9 mouse cellular contexts compared by ENCODE assay signal in the genomic region with DNA sequence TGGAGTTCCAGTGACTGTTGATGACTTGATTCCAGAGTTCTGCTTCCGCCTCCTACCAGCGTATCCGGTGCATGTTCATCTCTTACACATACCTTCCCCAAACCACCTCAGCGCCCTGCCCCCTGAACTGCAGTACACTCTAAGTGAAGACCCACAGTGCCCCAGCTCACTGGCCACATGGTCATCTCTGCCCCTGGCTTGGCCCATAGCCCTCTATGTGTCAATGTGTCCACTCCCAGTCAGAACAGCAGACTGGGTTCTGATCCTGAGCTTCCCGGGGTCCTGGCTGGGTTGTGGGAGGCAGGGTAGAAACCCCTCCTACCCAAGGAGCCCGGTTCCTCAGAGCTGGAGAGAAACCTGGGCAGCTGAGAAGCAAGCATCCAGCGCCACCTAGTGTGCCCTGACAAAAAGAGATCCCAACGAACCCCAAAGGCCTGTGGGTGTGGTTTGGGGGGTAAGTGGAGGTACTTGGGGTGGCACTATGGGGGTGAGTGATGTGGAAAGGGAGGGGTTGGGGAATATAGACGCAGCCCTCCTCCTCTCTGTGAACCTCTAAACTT. TPM values are rescaled to one million over a fixed set of nuclear protein-coding genes. Genes with fewer than 3 reads are reported as not detected.
A peak's percentile ranks its signal among the peaks of the same experiment; 100 is the strongest.
DNase-seq lines count a peak whose midpoint lies in the region; ATAC-seq and TF ChIP-seq lines count a peak whose summit lies in the region.
"Had no signal": no experiment of that assay in that cellular context is flagged by ENCODE, and none has a peak within 500 bp of the region (broad histone marks: within the 10 kb centered on the region; RNA-seq: fewer than 3 reads in every experiment).

No protein-coding gene starts in this region.

- peak; percentile 67 for DNase-seq in cerebellum, adult 11 months
- no peak for DNase-seq in cerebellum, postnatal 4 days (ENCODE audit: low spot score in 2 of 2)
- peak; percentile 86 for DNase-seq in midbrain, embryonic 11.5 days (ENCODE audit: low spot score, missing footprints)
- peak; percentile 48 for DNase-seq in c-Kit-positive CD71-positive TER-119-negative erythroid progenitor cells, embryonic 14.5 days (ENCODE audit: low read depth)
- DNase-seq in liver, embryonic 13.5 days: peak; percentile 24

- H3K9me3 ChIP-seq in midbrain, embryonic 11.5 days (ENCODE audit: control insufficient read depth, low read length): no peaks in the 10 kb centered on the region
- H3K9me3 ChIP-seq in midbrain, embryonic 16.5 days (replicated peaks; ENCODE audit: control insufficient read depth, low read length, poor library complexity, severe bottlenecking): no peaks in the 10 kb centered on the region
- no peaks in the 10 kb centered on the region for H3K9me3 ChIP-seq in heart, embryonic 16.5 days (replicated peaks; ENCODE audit: control insufficient read depth, low read length)
- H3K9me3 ChIP-seq in liver, embryonic 13.5 days (replicated peaks): no peaks in the 10 kb centered on the region
- H3K9me3 ChIP-seq: heart, embryonic 15.5 days had no signal

- TF ChIP-seq POLR2A in small intestine, adult 2 months (IDR thresholded peaks at IDR 0.05; ENCODE audit: low read depth, low read length): no peak

- no peaks in the 10 kb centered on the region for H3K36me3 ChIP-seq in midbrain, embryonic 11.5 days (ENCODE audit: control insufficient read depth, insufficient read depth, low read length)
- H3K36me3 ChIP-seq in midbrain, embryonic 16.5 days (ENCODE audit: control insufficient read depth, insufficient read depth, low read length): no peaks in the 10 kb centered on the region
- no peaks in the 10 kb centered on the region for H3K36me3 ChIP-seq in heart, embryonic 16.5 days (ENCODE audit: control insufficient read depth, insufficient read depth)
- no peaks in the 10 kb centered on the region for H3K36me3 ChIP-seq in liver, embryonic 13.5 days
- H3K36me3 ChIP-seq in small intestine, adult 2 months (ENCODE audit: control insufficient read depth, insufficient read depth, low read length): no peaks in the 10 kb centered on the region
- H3K36me3 ChIP-seq: heart, embryonic 15.5 days had no signal

- TF ChIP-seq CTCF in small intestine, adult 2 months (IDR thresholded peaks at IDR 0.05; ENCODE audit: extremely low read depth, insufficient read length, insufficient replicate concordance, low read depth, low read length): peak; percentile 67; the same call in 1 of the 2 replicates

- H3K4me1 ChIP-seq in midbrain, embryonic 11.5 days (ENCODE audit: control insufficient read depth, insufficient read depth, low read length): no peaks in the 10 kb centered on the region
- H3K4me1 ChIP-seq in midbrain, embryonic 16.5 days (ENCODE audit: control insufficient read depth, insufficient read depth, low read length): peaks cover 2% of the 10 kb centered on the region; the same call in 1 of the 2 replicates
- peaks cover 62% of the 10 kb centered on the region for H3K4me1 ChIP-seq in heart, embryonic 16.5 days (ENCODE audit: control insufficient read depth, insufficient read depth, low read length)
- H3K4me1 ChIP-seq in liver, embryonic 13.5 days (replicated peaks): peaks cover 36% of the 10 kb centered on the region
- H3K4me1 ChIP-seq in small intestine, adult 2 months (ENCODE audit: control insufficient read depth, insufficient read depth, insufficient read length, low read length): peaks cover 32% of the 10 kb centered on the region

- no peak overlapping the region for H3K9ac ChIP-seq in midbrain, embryonic 11.5 days (ENCODE audit: low read length)
- no peak overlapping the region for H3K9ac ChIP-seq in midbrain, embryonic 16.5 days (ENCODE audit: low read depth, low read length)
- H3K9ac ChIP-seq in heart, embryonic 16.5 days (ENCODE audit: low read length): peak overlapping the region; percentile 8; the same call in 1 of the 2 replicates
- no peak overlapping the region for H3K9ac ChIP-seq in liver, embryonic 13.5 days
- H3K9ac ChIP-seq: heart, embryonic 15.5 days had no signal

- no peak overlapping the region for H3K4me3 ChIP-seq in midbrain, embryonic 11.5 days (ENCODE audit: low read depth, low read length)
- no peak overlapping the region for H3K4me3 ChIP-seq in midbrain, embryonic 16.5 days (ENCODE audit: low read depth, low read length)
- no peak overlapping the region for H3K4me3 ChIP-seq in heart, embryonic 16.5 days (ENCODE audit: low read length)
- no peak overlapping the region for H3K4me3 ChIP-seq in liver, embryonic 13.5 days (replicated peaks)
- H3K4me3 ChIP-seq in small intestine, adult 2 months (ENCODE audit: low read depth, low read length): no peak overlapping the region
- H3K4me3 ChIP-seq: heart, embryonic 15.5 days had no signal

- no peak for ATAC-seq in midbrain, embryonic 11.5 days (ENCODE audit: low FRiP score)
- ATAC-seq in midbrain, embryonic 16.5 days: no peak
- ATAC-seq in heart, embryonic 16.5 days (replicated peaks; ENCODE audit: extremely low read depth, insufficient read depth, low FRiP score): no peak
- ATAC-seq in liver, embryonic 13.5 days (ENCODE audit: low read depth): no peak

- whole genome bisulfite sequencing in midbrain, embryonic 11.5 days: 23% methylated on average over 9 of the region's 9 CpGs
- WGBS in midbrain, embryonic 16.5 days: 24% methylated on average over 9 of the region's 9 CpGs
- 26% methylated on average over 9 of the region's 9 CpGs for WGBS in heart, embryonic 16.5 days
- 18% methylated on average over 9 of the region's 9 CpGs for WGBS in liver, embryonic 13.5 days (ENCODE audit: insufficient replicate concordance)
- 38% methylated on average over 9 of the region's 9 CpGs for WGBS in small intestine, adult 2 months

- H3K27me3 ChIP-seq in midbrain, embryonic 11.5 days (ENCODE audit: control insufficient read depth, insufficient read depth, low read length): peaks cover 23% of the 10 kb centered on the region
- peaks cover 31% of the 10 kb centered on the region for H3K27me3 ChIP-seq in midbrain, embryonic 16.5 days (ENCODE audit: control insufficient read depth, insufficient read depth, low read depth, low read length)
- peaks cover 9% of the 10 kb centered on the region; the same call in 1 of the 2 replicates for H3K27me3 ChIP-seq in heart, embryonic 16.5 days (ENCODE audit: control insufficient read depth, insufficient read depth, low read length)
- peaks cover 60% of the 10 kb centered on the region for H3K27me3 ChIP-seq in liver, embryonic 13.5 days
- no peaks in the 10 kb centered on the region for H3K27me3 ChIP-seq in small intestine, adult 2 months (ENCODE audit: control insufficient read depth, insufficient read depth, low read length)

- H3K27ac ChIP-seq in midbrain, embryonic 11.5 days (ENCODE audit: low read depth, low read length): no peak overlapping the region
- H3K27ac ChIP-seq in midbrain, embryonic 16.5 days (ENCODE audit: low read length): no peak overlapping the region
- H3K27ac ChIP-seq in heart, embryonic 16.5 days (ENCODE audit: low read length): no peak overlapping the region
- H3K27ac ChIP-seq in liver, embryonic 13.5 days: no peak overlapping the region
- no peak overlapping the region for H3K27ac ChIP-seq in small intestine, adult 2 months (ENCODE audit: insufficient read depth, low read depth, low read length)
- H3K27ac ChIP-seq: heart, embryonic 15.5 days had no signal

- H3K4me2 ChIP-seq in midbrain, embryonic 11.5 days: no peak overlapping the region
- H3K4me2 ChIP-seq in midbrain, embryonic 16.5 days (ENCODE audit: low read length): no peak overlapping the region
- H3K4me2 ChIP-seq in heart, embryonic 16.5 days (ENCODE audit: low read depth, low read length): no peak overlapping the region
- H3K4me2 ChIP-seq in liver, embryonic 13.5 days: no peak overlapping the region
- H3K4me2 ChIP-seq: heart, embryonic 15.5 days had no signal

RNA-seq across cellular contexts. Expression of a gene that starts 3.1 kb away (rescaled TPM):
- polyA plus RNA-seq in midbrain, embryonic 11.5 days (2014; fragmentation: Nextera tagmentation; extraction: Ambion mirVana): not detected in 2 replicates
- 1.5 and 1.7 TPM in 2 replicates for polyA plus RNA-seq in midbrain, embryonic 16.5 days (2015; fragmentation: Nextera tagmentation; extraction: Ambion mirVana)
- polyA plus RNA-seq in heart, embryonic 16.5 days (2015; fragmentation: Nextera tagmentation; extraction: Ambion mirVana): 0.37 and 0.39 TPM in 2 replicates
- not detected in 2 replicates for polyA plus RNA-seq in liver, embryonic 13.5 days (2015; fragmentation: Nextera tagmentation; extraction: Ambion mirVana)
- not detected in 2 replicates for polyA plus RNA-seq in small intestine, adult 2 months (2012; rRNA removed)

RNA-seq across cellular contexts. Expression of a gene that starts 5.7 kb away (rescaled TPM):
- not detected in 2 replicates for polyA plus RNA-seq in midbrain, embryonic 11.5 days (2014; fragmentation: Nextera tagmentation; extraction: Ambion mirVana)
- 0.22 TPM in 1 of 2 replicates, not detected in the other for polyA plus RNA-seq in midbrain, embryonic 16.5 days (2015; fragmentation: Nextera tagmentation; extraction: Ambion mirVana)
- 175 TPM in 2 replicates for polyA plus RNA-seq in heart, embryonic 16.5 days (2015; fragmentation: Nextera tagmentation; extraction: Ambion mirVana)
- polyA plus RNA-seq in liver, embryonic 13.5 days (2015; fragmentation: Nextera tagmentation; extraction: Ambion mirVana): 0.15 and 0.59 TPM in 2 replicates
- polyA plus RNA-seq in small intestine, adult 2 months (2012; rRNA removed): 0.24 and 0.42 TPM in 2 replicates

RNA-seq across cellular contexts. Expression of a gene that starts 11.0 kb away (rescaled TPM):
- 5.6 and 5.7 TPM in 2 replicates for polyA plus RNA-seq in midbrain, embryonic 11.5 days (2014; fragmentation: Nextera tagmentation; extraction: Ambion mirVana)
- 7.4 and 8.6 TPM in 2 replicates for polyA plus RNA-seq in midbrain, embryonic 16.5 days (2015; fragmentation: Nextera tagmentation; extraction: Ambion mirVana)
- 18.0 and 19.0 TPM in 2 replicates for polyA plus RNA-seq in heart, embryonic 16.5 days (2015; fragmentation: Nextera tagmentation; extraction: Ambion mirVana)
- polyA plus RNA-seq in liver, embryonic 13.5 days (2015; fragmentation: Nextera tagmentation; extraction: Ambion mirVana): 3.1 and 3.8 TPM in 2 replicates
- 26.0 and 52.1 TPM in 2 replicates for polyA plus RNA-seq in small intestine, adult 2 months (2012; rRNA removed)

RNA-seq across cellular contexts. Expression of a gene that starts 23.0 kb away (rescaled TPM):
- polyA plus RNA-seq in midbrain, embryonic 11.5 days (2014; fragmentation: Nextera tagmentation; extraction: Ambion mirVana): 14.8 TPM in 2 replicates
- 5.2 and 5.7 TPM in 2 replicates for polyA plus RNA-seq in midbrain, embryonic 16.5 days (2015; fragmentation: Nextera tagmentation; extraction: Ambion mirVana)
- polyA plus RNA-seq in heart, embryonic 16.5 days (2015; fragmentation: Nextera tagmentation; extraction: Ambion mirVana): 34.1 and 41.9 TPM in 2 replicates
- 2.2 and 2.6 TPM in 2 replicates for polyA plus RNA-seq in liver, embryonic 13.5 days (2015; fragmentation: Nextera tagmentation; extraction: Ambion mirVana)
- 40.2 and 105 TPM in 2 replicates for polyA plus RNA-seq in small intestine, adult 2 months (2012; rRNA removed)

RNA-seq across cellular contexts. Expression of a gene that starts 31.1 kb away (rescaled TPM):
- polyA plus RNA-seq in midbrain, embryonic 11.5 days (2014; fragmentation: Nextera tagmentation; extraction: Ambion mirVana): 39.7 and 41.5 TPM in 2 replicates
- polyA plus RNA-seq in midbrain, embryonic 16.5 days (2015; fragmentation: Nextera tagmentation; extraction: Ambion mirVana): 32.9 and 37.0 TPM in 2 replicates
- polyA plus RNA-seq in heart, embryonic 16.5 days (2015; fragmentation: Nextera tagmentation; extraction: Ambion mirVana): 43.0 and 43.2 TPM in 2 replicates
- 14.1 and 15.7 TPM in 2 replicates for polyA plus RNA-seq in liver, embryonic 13.5 days (2015; fragmentation: Nextera tagmentation; extraction: Ambion mirVana)
- 47.0 and 76.5 TPM in 2 replicates for polyA plus RNA-seq in small intestine, adult 2 months (2012; rRNA removed)

Comparison
In these comparisons a context has a peak if more than half of its experiments do, and no peak if none do; other contexts are left out.
1. DNase-seq: peak in cerebellum, adult 11 months (single experiment), midbrain, embryonic 11.5 days (single experiment), c-Kit-positive CD71-positive TER-119-negative erythroid progenitor cells, embryonic 14.5 days (single experiment) and liver, embryonic 13.5 days (single experiment); none in cerebellum, postnatal 4 days (0 of 2).
2. RNA of a gene that starts 5.7 kb away (polyA plus RNA-seq): 175 TPM in heart, embryonic 16.5 days; 0.15 to 0.59 TPM in liver, embryonic 13.5 days, 0.24 to 0.42 TPM in small intestine, adult 2 months, 0.22 TPM in midbrain, embryonic 16.5 days and not detected in midbrain, embryonic 11.5 days; every median in the first group is over 100 times any median in the second.